Mouse (Mus musculus): ENCODE measurements at regions not wholly inside any gene's neighbourhood (a gene's known extent, or its start where the extent isn't known, plus 50 kb on each side); places are given as distances from the start of the nearest gene placed in this dataset.
A peak's percentile ranks its signal among the peaks of the same experiment; 100 is the strongest.

DNA sequence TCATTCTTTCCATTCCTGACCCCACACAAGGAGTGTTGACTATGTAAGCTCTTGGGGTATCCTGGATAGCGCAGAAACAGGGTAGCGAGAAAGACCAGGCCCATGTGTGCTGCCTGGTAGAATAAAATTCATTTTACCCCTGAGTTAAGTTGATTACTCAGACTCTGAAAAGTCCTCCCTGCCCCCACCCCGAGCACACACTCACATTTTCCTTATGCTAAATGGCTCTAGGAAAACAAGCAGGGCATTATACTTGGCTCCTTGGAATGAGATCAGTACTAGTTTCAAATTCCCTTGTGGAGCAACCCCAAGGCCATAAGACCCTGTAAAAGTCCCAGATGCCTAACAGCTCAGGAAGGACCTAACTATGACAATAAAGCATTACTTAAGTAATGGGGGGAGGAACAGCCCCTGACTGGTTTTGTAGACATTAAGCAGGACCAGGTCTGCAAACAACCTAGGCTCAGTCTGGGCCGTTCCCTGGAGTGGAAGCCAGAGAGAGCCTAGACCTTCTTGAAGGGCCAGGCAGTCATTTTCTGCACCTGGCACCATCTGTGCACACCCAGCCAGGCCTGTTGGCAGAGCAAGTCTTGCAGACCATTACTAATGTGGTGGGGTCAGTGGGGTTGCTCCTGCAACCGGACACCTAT, 262.9 kb downstream of the Sox4 start:
- peak overlapping the region; percentile 68 for H3K27ac ChIP-seq
- H3K4me3 ChIP-seq = no peak overlapping the region
- peaks cover 51% of the 10 kb centered on the region for H3K4me1 ChIP-seq
- no peaks in the 10 kb centered on the region for H3K27me3 ChIP-seq (ENCODE audit: low read depth, poor library complexity, severe bottlenecking)
- peak; percentile 78 for DNase-seq (ENCODE audit: low spot score)
- 46% methylated on average over 5 of the region's 5 CpGs for WGBS
- no peaks in the 10 kb centered on the region for H3K9me3 ChIP-seq (replicated peaks)
- H3K36me3 ChIP-seq = no peaks in the 10 kb centered on the region

GRCm38 (mm10) chr13:28687838-28688237, 265.7 kb downstream of the Sox4 start:
- Histone ChIP-seq H3K9me3 (replicated peaks) (no peaks in the 10 kb centered on the region), H3K27me3 (ENCODE audit: low read depth, poor library complexity, severe bottlenecking) (no peaks in the 10 kb centered on the region), H3K4me1 (peaks cover 36% of the 10 kb centered on the region), H3K36me3 (no peaks in the 10 kb centered on the region), H3K27ac (0 out of 2 replicates have a peak overlapping the region, but pooled peaks have one; percentile 59), H3K4me3 (no peak overlapping the region)
- WGBS = 85% methylated on average over 1 of the region's 1 CpGs
- DNase-seq (ENCODE audit: low spot score) = no peak

- Histone ChIP-seq H3K4me3 (no peak overlapping the region), H3K27me3 (ENCODE audit: low read depth, poor library complexity, severe bottlenecking) (no peaks in the 10 kb centered on the region), H3K9me3 (replicated peaks) (no peaks in the 10 kb centered on the region), H3K27ac (no peak overlapping the region), H3K4me1 (peaks cover 8% of the 10 kb centered on the region; the same call in 1 of the 2 replicates), H3K36me3 (no peaks in the 10 kb centered on the region)
- WGBS = 84% methylated on average over 3 of the region's 3 CpGs
- DNase-seq (ENCODE audit: low spot score) = no peak
These were observed 269.2 kb downstream of the Sox4 start for GRCm38 (mm10) chr13:28684311-28684710.

GRCm38 (mm10) chr13:28680266-28680665, 273.2 kb downstream of the Sox4 start:
- H3K36me3 ChIP-seq = no peaks in the 10 kb centered on the region
- H3K4me3 ChIP-seq = no peak overlapping the region
- DNase-seq (ENCODE audit: low spot score) = no peak
- H3K9me3 ChIP-seq (replicated peaks) = no peaks in the 10 kb centered on the region
- no peaks in the 10 kb centered on the region for H3K27me3 ChIP-seq (ENCODE audit: low read depth, poor library complexity, severe bottlenecking)
- H3K27ac ChIP-seq = no peak overlapping the region
- WGBS = 87% methylated on average over 1 of the region's 1 CpGs
- H3K4me1 ChIP-seq = peaks cover 3% of the 10 kb centered on the region; the same call in 1 of the 2 replicates

GRCm38 (mm10) chr13:28673622-28674021, 279.9 kb downstream of the Sox4 start:
- no peaks in the 10 kb centered on the region for H3K27me3 ChIP-seq (ENCODE audit: low read depth, poor library complexity, severe bottlenecking)
- no peak overlapping the region for H3K27ac ChIP-seq
- H3K4me1 ChIP-seq = peaks cover 23% of the 10 kb centered on the region
- 55% methylated on average over 3 of the region's 3 CpGs for WGBS
- no peaks in the 10 kb centered on the region for H3K9me3 ChIP-seq (replicated peaks)
- no peaks in the 10 kb centered on the region for H3K36me3 ChIP-seq
- no peak for DNase-seq (ENCODE audit: low spot score)
- no peak overlapping the region for H3K4me3 ChIP-seq

- no peaks in the 10 kb centered on the region for H3K36me3 ChIP-seq
- H3K4me3 ChIP-seq = no peak overlapping the region
- DNase-seq (ENCODE audit: low spot score) = no peak
- 87% methylated on average over 11 of the region's 11 CpGs for WGBS
- no peaks in the 10 kb centered on the region for H3K27me3 ChIP-seq (ENCODE audit: low read depth, poor library complexity, severe bottlenecking)
- no peak overlapping the region for H3K27ac ChIP-seq
- peaks cover 44% of the 10 kb centered on the region for H3K4me1 ChIP-seq
- H3K9me3 ChIP-seq (replicated peaks) = no peaks in the 10 kb centered on the region
These were observed 282.0 kb downstream of the Sox4 start for GRCm38 (mm10) chr13:28671543-28671942.

DNA sequence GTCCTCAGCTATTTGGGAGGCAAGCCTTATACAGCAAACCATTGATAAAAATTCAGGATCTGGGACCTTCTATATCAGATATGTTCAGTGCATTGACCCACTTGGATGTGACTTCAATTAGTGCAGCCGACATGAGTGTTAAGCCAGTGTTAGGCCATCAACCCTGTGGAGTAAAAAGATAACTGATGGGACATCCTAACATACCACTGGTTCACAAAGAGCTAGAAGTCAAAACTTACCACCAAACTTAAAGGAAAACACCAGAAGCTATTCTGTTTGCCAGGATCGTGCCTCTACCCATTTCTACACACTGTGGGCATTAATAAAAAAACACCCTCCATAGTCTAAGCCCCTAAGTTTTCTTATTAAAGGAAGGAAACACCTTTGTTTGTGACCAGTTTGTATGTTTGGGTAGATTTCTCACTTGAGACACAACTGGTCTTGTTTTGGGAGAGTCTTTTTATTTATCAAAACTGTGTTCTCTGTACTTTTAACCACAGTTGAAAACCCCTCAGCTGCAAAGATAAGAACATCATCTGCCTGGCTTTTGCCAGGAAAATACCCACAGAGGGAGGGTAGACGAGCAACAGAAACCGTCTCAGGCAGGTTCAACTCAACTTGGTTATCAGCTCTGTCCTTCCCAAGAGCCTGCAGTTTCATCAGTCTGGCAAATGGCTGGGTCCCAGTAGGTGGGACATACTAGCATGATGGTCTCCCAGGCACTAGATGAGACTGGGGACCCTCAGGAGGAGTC, 283.5 kb downstream of the Sox4 start:
- Histone ChIP-seq H3K36me3 (no peaks in the 10 kb centered on the region), H3K4me3 (no peak overlapping the region), H3K27ac (no peak overlapping the region), H3K27me3 (ENCODE audit: low read depth, poor library complexity, severe bottlenecking) (no peaks in the 10 kb centered on the region), H3K9me3 (replicated peaks) (no peaks in the 10 kb centered on the region), H3K4me1 (peaks cover 54% of the 10 kb centered on the region)
- no peak for DNase-seq (ENCODE audit: low spot score)
- WGBS = 87% methylated on average over 4 of the region's 4 CpGs

DNA sequence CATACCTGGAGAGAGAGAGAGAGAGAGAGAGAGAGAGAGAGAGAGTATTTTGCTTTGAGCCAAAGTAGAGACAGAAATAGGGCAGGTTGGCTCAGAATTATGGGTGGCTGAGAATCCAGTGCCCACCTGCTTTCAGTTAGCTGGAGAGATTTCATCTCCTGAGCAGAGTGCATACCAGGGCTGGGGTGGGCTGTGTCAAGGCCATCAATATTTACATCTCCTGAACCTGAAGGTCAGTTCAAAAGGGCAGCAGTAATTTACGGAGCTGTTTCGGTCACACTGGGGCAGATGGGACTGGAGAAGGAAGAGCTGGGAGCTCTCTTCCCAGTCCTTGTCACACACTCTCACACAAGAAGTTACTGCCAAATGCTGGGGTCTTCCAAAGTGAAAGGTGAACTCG, 286.7 kb downstream of the Sox4 start:
- DNase-seq (ENCODE audit: low spot score) = peak; percentile 46
- WGBS = 11% methylated on average over 3 of the region's 3 CpGs
- Histone ChIP-seq H3K4me3 (no peak overlapping the region), H3K9me3 (replicated peaks) (no peaks in the 10 kb centered on the region), H3K27me3 (ENCODE audit: low read depth, poor library complexity, severe bottlenecking) (no peaks in the 10 kb centered on the region), H3K4me1 (peaks cover 65% of the 10 kb centered on the region), H3K27ac (no peak overlapping the region), H3K36me3 (no peaks in the 10 kb centered on the region)

GRCm38 (mm10) chr13:28665150-28665549, 288.4 kb downstream of the Sox4 start:
- DNase-seq (ENCODE audit: low spot score) = no peak

GRCm38 (mm10) chr13:28664698-28665097, 288.8 kb downstream of the Sox4 start:
- WGBS = 43% methylated on average over 4 of the region's 4 CpGs
- H3K9me3 ChIP-seq (replicated peaks) = no peaks in the 10 kb centered on the region
- no peak for DNase-seq (ENCODE audit: low spot score)
- no peaks in the 10 kb centered on the region for H3K36me3 ChIP-seq
- H3K4me3 ChIP-seq = no peak overlapping the region
- H3K27me3 ChIP-seq (ENCODE audit: low read depth, poor library complexity, severe bottlenecking) = no peaks in the 10 kb centered on the region
- H3K27ac ChIP-seq = no peak overlapping the region; the same call in 1 of the 2 replicates
- H3K4me1 ChIP-seq = peaks cover 68% of the 10 kb centered on the region

More at GRCm38 (mm10) chr13:28665150-28665549, 288.4 kb downstream of the Sox4 start:
- 61% methylated on average over 5 of the region's 5 CpGs for whole genome bisulfite sequencing
- no peak overlapping the region for H3K4me3 ChIP-seq
- no peaks in the 10 kb centered on the region for H3K9me3 ChIP-seq (replicated peaks)
- no peaks in the 10 kb centered on the region for H3K27me3 ChIP-seq (ENCODE audit: low read depth, poor library complexity, severe bottlenecking)
- H3K4me1 ChIP-seq = peaks cover 66% of the 10 kb centered on the region
- H3K27ac ChIP-seq = 0 out of 2 replicates have a peak overlapping the region, but pooled peaks have one; percentile 37
- H3K36me3 ChIP-seq = no peaks in the 10 kb centered on the region

DNA sequence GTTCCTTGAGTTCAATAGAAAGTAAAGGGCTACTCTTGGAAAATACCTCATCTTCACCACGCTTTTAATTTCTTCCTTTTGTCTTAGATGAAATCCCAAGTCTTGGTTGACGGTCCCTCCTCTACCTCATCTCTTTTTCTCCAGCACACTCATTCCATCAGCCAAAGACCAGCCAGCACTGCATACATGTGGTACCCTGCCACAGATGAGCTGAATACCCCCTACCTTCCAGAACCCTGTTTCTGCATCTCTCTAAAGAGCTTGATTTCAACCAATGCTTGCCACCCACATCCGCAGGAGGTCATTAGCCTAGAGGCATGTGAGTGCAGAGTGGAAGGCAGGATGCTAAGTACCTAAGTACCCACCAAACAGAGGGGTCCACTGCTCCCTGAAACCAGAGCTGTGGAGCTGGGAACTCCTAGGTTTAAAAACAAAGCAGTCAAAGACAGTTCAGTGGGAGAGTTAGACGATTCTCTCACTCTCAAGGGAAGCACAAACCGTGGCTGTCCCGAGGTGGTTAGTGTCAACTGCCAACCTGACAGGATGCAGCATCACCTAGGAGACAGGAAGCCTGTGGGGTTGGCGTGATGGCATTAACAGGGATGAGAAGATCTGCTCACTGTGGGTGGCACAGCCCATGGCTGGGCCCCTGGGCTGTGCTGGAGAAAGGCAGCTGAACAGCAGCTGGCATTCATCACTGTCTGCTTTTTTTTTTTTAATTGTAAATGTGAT, 289.4 kb downstream of the Sox4 start:
- H3K36me3 ChIP-seq = no peaks in the 10 kb centered on the region
- peak; percentile 52 for DNase-seq (ENCODE audit: low spot score)
- H3K4me3 ChIP-seq = 0 out of 2 replicates have a peak overlapping the region, but pooled peaks have one; percentile 15
- H3K27ac ChIP-seq = peak overlapping the region; percentile 79
- H3K27me3 ChIP-seq (ENCODE audit: low read depth, poor library complexity, severe bottlenecking) = no peaks in the 10 kb centered on the region
- no peaks in the 10 kb centered on the region for H3K9me3 ChIP-seq (replicated peaks)
- 34% methylated on average over 7 of the region's 7 CpGs for WGBS
- H3K4me1 ChIP-seq = peaks cover 71% of the 10 kb centered on the region

GRCm38 (mm10) chr13:28663459-28663858, 290.1 kb downstream of the Sox4 start:
- Histone ChIP-seq H3K27me3 (ENCODE audit: low read depth, poor library complexity, severe bottlenecking) (no peaks in the 10 kb centered on the region), H3K4me3 (no peak overlapping the region), H3K27ac (peak overlapping the region; percentile 61; the same call in 1 of the 2 replicates), H3K4me1 (peaks cover 75% of the 10 kb centered on the region), H3K36me3 (no peaks in the 10 kb centered on the region), H3K9me3 (replicated peaks) (no peaks in the 10 kb centered on the region)
- DNase-seq (ENCODE audit: low spot score) = peak; percentile 42
- 4% methylated on average over 5 of the region's 5 CpGs for WGBS

GRCm38 (mm10) chr13:28662316-28662752, 291.2 kb downstream of the Sox4 start:
- Histone ChIP-seq H3K27me3 (ENCODE audit: low read depth, poor library complexity, severe bottlenecking) (no peaks in the 10 kb centered on the region), H3K9me3 (replicated peaks) (no peaks in the 10 kb centered on the region), H3K4me3 (no peak overlapping the region), H3K27ac (0 out of 2 replicates have a peak overlapping the region, but pooled peaks have one; percentile 65), H3K36me3 (no peaks in the 10 kb centered on the region), H3K4me1 (peaks cover 68% of the 10 kb centered on the region)
- DNase-seq (ENCODE audit: low spot score) = no peak
- WGBS = 83% methylated on average over 3 of the region's 3 CpGs

All from limb, embryonic 10.5 days (tissue).